In genomic region chrX:93373503-93373902, GRCm38 (mm10) we compare ENCODE assay signal across 20 mouse cellular contexts.
DNase-seq lines count a peak whose midpoint lies in the region; ATAC-seq and TF ChIP-seq lines count a peak whose summit lies in the region.
"Had no signal": no experiment of that assay in that cellular context is flagged by ENCODE, and none has a peak within 500 bp of the region (broad histone marks: within the 10 kb centered on the region; RNA-seq: fewer than 3 reads in every experiment).

No protein-coding gene starts in this region.

- H3K27ac ChIP-seq in liver, postnatal 0 days (ENCODE audit: low read depth) = no peak overlapping the region
- no peak overlapping the region for H3K27ac ChIP-seq in liver, embryonic 12.5 days
- H3K27ac ChIP-seq in hindbrain, embryonic 16.5 days (ENCODE audit: low read depth, low read length) = no peak overlapping the region
- H3K27ac ChIP-seq: embryonic facial prominence, embryonic 10.5 days; embryonic facial prominence, embryonic 12.5 days; forebrain, embryonic 13.5 days; forebrain, embryonic 15.5 days had no signal

- peak; percentile 40; the same call in 1 of the 2 replicates for TF ChIP-seq EP300 in liver, postnatal 0 days (IDR thresholded peaks at IDR 0.05; ENCODE audit: low read depth)

- no peak for ATAC-seq in liver, postnatal 0 days
- ATAC-seq in liver, embryonic 12.5 days = no peak
- peak; percentile 70; the same call in 1 of the 2 replicates for ATAC-seq in megakaryocyte progenitor cell, adult 5-6 weeks (replicated peaks; ENCODE audit: poor library complexity)
- ATAC-seq in hindbrain, embryonic 16.5 days = no peak
- ATAC-seq: activated CD4-positive, CD25-positive, alpha-beta regulatory T cell, adult 4 months; forebrain, embryonic 13.5 days; forebrain, embryonic 15.5 days; forebrain, postnatal 0 days; Patski had no signal

- no peak for TF ChIP-seq CTCF in liver, postnatal 0 days (IDR thresholded peaks at IDR 0.05; ENCODE audit: low read depth)

- no peak overlapping the region for H3K4me2 ChIP-seq in liver, postnatal 0 days (ENCODE audit: low read depth, low read length)
- H3K4me2 ChIP-seq in liver, embryonic 12.5 days = no peak overlapping the region
- no peak overlapping the region for H3K4me2 ChIP-seq in hindbrain, embryonic 16.5 days (ENCODE audit: low read length)
- H3K4me2 ChIP-seq: embryonic facial prominence, embryonic 12.5 days; forebrain, embryonic 13.5 days; forebrain, embryonic 15.5 days had no signal

- H3K27me3 ChIP-seq in liver, postnatal 0 days (ENCODE audit: insufficient read depth, low read length) = no peaks in the 10 kb centered on the region
- no peaks in the 10 kb centered on the region for H3K27me3 ChIP-seq in liver, embryonic 12.5 days (replicated peaks)
- H3K27me3 ChIP-seq in hindbrain, embryonic 16.5 days (replicated peaks; ENCODE audit: control insufficient read depth, insufficient read depth, low read length) = no peaks in the 10 kb centered on the region
- H3K27me3 ChIP-seq: embryonic facial prominence, embryonic 12.5 days; forebrain, embryonic 13.5 days; forebrain, embryonic 15.5 days had no signal

- no peaks in the 10 kb centered on the region for H3K36me3 ChIP-seq in liver, postnatal 0 days (replicated peaks; ENCODE audit: insufficient read depth, low read length)
- no peaks in the 10 kb centered on the region for H3K36me3 ChIP-seq in liver, embryonic 12.5 days
- H3K36me3 ChIP-seq in hindbrain, embryonic 16.5 days (ENCODE audit: control insufficient read depth, insufficient read depth, low read length) = no peaks in the 10 kb centered on the region
- H3K36me3 ChIP-seq: embryonic facial prominence, embryonic 10.5 days; embryonic facial prominence, embryonic 12.5 days; forebrain, embryonic 15.5 days had no signal

- H3K9ac ChIP-seq in liver, postnatal 0 days (replicated peaks) = no peak overlapping the region
- no peak overlapping the region for H3K9ac ChIP-seq in liver, embryonic 12.5 days
- no peak overlapping the region for H3K9ac ChIP-seq in hindbrain, embryonic 16.5 days (ENCODE audit: low read depth, low read length)
- H3K9ac ChIP-seq: embryonic facial prominence, embryonic 12.5 days; forebrain, embryonic 13.5 days; forebrain, embryonic 15.5 days; forebrain, postnatal 0 days had no signal

- no peak for DNase-seq in liver, postnatal 0 days
- no peak for DNase-seq in right cerebral cortex, postnatal 25 days
- DNase-seq: adrenal gland, adult 8-10 months; adrenal gland, postnatal 14 days; adrenal gland, postnatal 36 days; cerebellum, adult 11-12 months; cerebellum, adult 2 months; cerebellum, adult 9-10 months; cerebellum, postnatal 10 days; cerebellum, postnatal 25 days; forebrain, postnatal 0 days had no signal

- H3K9me3 ChIP-seq in liver, postnatal 0 days (ENCODE audit: low read length) = no peaks in the 10 kb centered on the region
- no peaks in the 10 kb centered on the region for H3K9me3 ChIP-seq in liver, embryonic 12.5 days (replicated peaks)
- H3K9me3 ChIP-seq in hindbrain, embryonic 16.5 days (ENCODE audit: control insufficient read depth, low read length) = no peaks in the 10 kb centered on the region
- H3K9me3 ChIP-seq: embryonic facial prominence, embryonic 10.5 days; embryonic facial prominence, embryonic 12.5 days; forebrain, embryonic 13.5 days; forebrain, embryonic 15.5 days had no signal

- no peaks in the 10 kb centered on the region for H3K4me1 ChIP-seq in liver, postnatal 0 days (ENCODE audit: insufficient read depth)
- H3K4me1 ChIP-seq in liver, embryonic 12.5 days = no peaks in the 10 kb centered on the region
- H3K4me1 ChIP-seq in hindbrain, embryonic 16.5 days (ENCODE audit: control insufficient read depth, insufficient read depth, low read depth, low read length) = no peaks in the 10 kb centered on the region
- H3K4me1 ChIP-seq: embryonic facial prominence, embryonic 10.5 days; embryonic facial prominence, embryonic 12.5 days; forebrain, embryonic 15.5 days had no signal

- WGBS in liver, postnatal 0 days (ENCODE audit: insufficient replicate concordance) = 38% methylated on average over 1 of the region's 1 CpGs
- WGBS in liver, embryonic 12.5 days (ENCODE audit: insufficient replicate concordance) = 56% methylated on average over 1 of the region's 1 CpGs
- WGBS in hindbrain, embryonic 16.5 days = 70% methylated on average over 1 of the region's 1 CpGs

- H3K4me3 ChIP-seq in liver, postnatal 0 days (ENCODE audit: low read depth, low read length) = no peak overlapping the region
- no peak overlapping the region for H3K4me3 ChIP-seq in liver, embryonic 12.5 days
- H3K4me3 ChIP-seq in hindbrain, embryonic 16.5 days (ENCODE audit: low read length) = no peak overlapping the region
- H3K4me3 ChIP-seq: embryonic facial prominence, embryonic 10.5 days; embryonic facial prominence, embryonic 12.5 days; forebrain, embryonic 13.5 days; forebrain, embryonic 15.5 days had no signal
